Mouse (Mus musculus) bone marrow macrophage, adult 2 months (primary cell): ENCODE data around the gene Rbbp6.

ENCODE experiments used
- CTCF ChIP-seq: IDR thresholded peaks from 2 replicates; pipeline ENCODE4 v1.5.1; 2012; ENCODE audit warnings: low read depth, mild to moderate bottlenecking, low read length, moderate library complexity
- POLR2A ChIP-seq: IDR thresholded peaks from 2 replicates; pipeline ENCODE4 v1.6.1; 2012; ENCODE audit warnings: mild to moderate bottlenecking, low read depth, low read length, borderline replicate concordance

- TF ChIP-seq POLR2A (no peak), CTCF (no peak)
Measured at GRCm38 (mm10) chr7:123003207-123003606, 37.7 kb downstream of the Rbbp6 start.
